23 mouse cellular contexts compared by ENCODE assay signal in the genomic region with DNA sequence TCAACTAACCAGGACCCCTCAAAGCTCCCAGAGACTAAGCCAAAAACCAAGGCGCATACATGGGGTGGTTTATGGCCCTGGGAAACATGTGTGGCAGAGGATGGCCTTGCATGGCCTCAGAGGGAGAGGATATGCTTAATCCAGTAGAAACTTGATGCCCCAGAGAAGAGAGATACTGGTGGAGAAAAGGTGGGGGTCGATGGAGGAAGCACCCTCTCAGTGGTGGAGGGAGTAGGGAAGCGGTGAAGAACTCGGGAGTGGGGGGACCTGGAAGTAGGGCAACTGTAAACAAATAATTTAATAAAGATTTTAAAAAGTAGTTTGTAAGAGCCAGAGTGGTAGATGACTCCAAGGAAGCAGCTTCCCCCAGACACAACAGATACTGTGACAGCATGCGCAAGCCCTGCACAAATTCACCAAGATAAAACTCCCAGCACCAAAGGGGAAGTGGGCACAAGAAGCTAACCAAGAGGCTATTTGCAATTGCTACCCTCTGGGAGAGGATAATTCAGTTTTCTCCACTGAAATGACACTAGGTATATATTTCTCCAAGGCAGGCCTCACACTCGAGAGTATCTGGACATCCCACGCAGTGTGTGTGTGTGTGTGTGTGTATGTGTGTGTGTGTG. TPM values are rescaled to one million over a fixed set of nuclear protein-coding genes. Genes with fewer than 3 reads are reported as not detected.
"Had no signal": no experiment of that assay in that cellular context is flagged by ENCODE, and none has a peak within 500 bp of the region (broad histone marks: within the 10 kb centered on the region; RNA-seq: fewer than 3 reads in every experiment).

No protein-coding gene starts in this region.

- ATAC-seq: liver, postnatal 0 days; lung, postnatal 0 days; midbrain, embryonic 13.5 days; midbrain, embryonic 15.5 days had no signal

- H3K27ac ChIP-seq: liver, embryonic 15.5 days; lung, embryonic 15.5 days; macrophage; midbrain, embryonic 13.5 days; midbrain, embryonic 15.5 days; neural tube, embryonic 12.5 days; stomach, embryonic 15.5 days; stomach, postnatal 0 days had no signal

- H3K4me3 ChIP-seq: liver, embryonic 15.5 days; lung, embryonic 15.5 days; megakaryocyte, embryonic 14.5 days; midbrain, embryonic 13.5 days; midbrain, embryonic 15.5 days; neural tube, embryonic 12.5 days; stomach, embryonic 15.5 days had no signal

- H3K4me1 ChIP-seq: liver, embryonic 15.5 days; lung, embryonic 15.5 days; midbrain, embryonic 13.5 days; midbrain, embryonic 15.5 days; neural tube, embryonic 12.5 days; stomach, embryonic 15.5 days had no signal

- H3K4me2 ChIP-seq: liver, embryonic 15.5 days; lung, embryonic 15.5 days; midbrain, embryonic 11.5 days; midbrain, embryonic 13.5 days; midbrain, embryonic 15.5 days; neural tube, embryonic 12.5 days; stomach, embryonic 15.5 days had no signal

- H3K36me3 ChIP-seq: liver, embryonic 15.5 days; lung, embryonic 15.5 days; midbrain, embryonic 13.5 days; midbrain, embryonic 15.5 days; neural tube, embryonic 12.5 days; stomach, embryonic 15.5 days had no signal

- H3K27me3 ChIP-seq: liver, embryonic 15.5 days; lung, embryonic 15.5 days; megakaryocyte, embryonic 14.5 days; stomach, embryonic 15.5 days had no signal

- H3K9me3 ChIP-seq: liver, embryonic 15.5 days; lung, embryonic 15.5 days; midbrain, embryonic 13.5 days; midbrain, embryonic 15.5 days; neural tube, embryonic 12.5 days; stomach, embryonic 15.5 days had no signal

- H3K9ac ChIP-seq: liver, embryonic 15.5 days; liver, postnatal 0 days; lung, embryonic 15.5 days; midbrain, embryonic 13.5 days; midbrain, embryonic 15.5 days; neural tube, embryonic 12.5 days; stomach, embryonic 15.5 days had no signal

- DNase-seq: liver, postnatal 0 days; lung, adult 2 months; lung, postnatal 14 days; lung, postnatal 36 days; retina, postnatal 1 day; right cerebral cortex, adult 18-20 months; right cerebral cortex, postnatal 25 days; right cerebral cortex, postnatal 4 days; thymus, adult 2 months; thymus, postnatal 25 days; thymus, postnatal 4 days had no signal

RNA-seq across cellular contexts. Expression of gene Gpr141, which starts 50.7 kb away (rescaled TPM):
- polyA plus RNA-seq: midbrain, embryonic 13.5 days; neural tube, embryonic 14.5 days had no signal
